Mouse (Mus musculus) myocyte (in vitro differentiated cells): ENCODE results near the gene Ppm1a.
A peak's percentile ranks its signal among the peaks of the same experiment; 100 is the strongest.

Source experiments
- MAX ChIP-seq: IDR thresholded peaks from one replicate; pipeline ENCODE4 v1.6.1; 2011; ENCODE audit warnings: low read depth, mild to moderate bottlenecking, control low read depth
- MYOD1 ChIP-seq, 3 experiments: IDR thresholded peaks; one replicate each; pipeline ENCODE4 v1.6.1; 2011; ENCODE audit warnings: control low read depth in 2 of 3, low read depth in 2 of 3, mild to moderate bottlenecking in 2 of 3, moderate library complexity in 1 of 3; ENCODE audit not compliant: insufficient read length in 2 of 3, control insufficient read depth in 1 of 3
- POLR2A ChIP-seq: IDR thresholded peaks from one replicate; pipeline ENCODE4 v1.6.1; 2011; ENCODE audit warnings: low read depth, mild to moderate bottlenecking, control low read depth, moderate library complexity; ENCODE audit not compliant: insufficient read length
- POLR2AphosphoS2 ChIP-seq: IDR thresholded peaks from one replicate; pipeline ENCODE4 v1.6.1; 2011; ENCODE audit warnings: low read depth, control low read depth; ENCODE audit not compliant: insufficient read length
- TCF12 ChIP-seq: IDR thresholded peaks from one replicate; pipeline ENCODE4 v1.6.1; 2011; ENCODE audit warnings: mild to moderate bottlenecking, control low read depth; ENCODE audit not compliant: poor library complexity, insufficient read depth, severe bottlenecking
- USF1 ChIP-seq: IDR thresholded peaks from one replicate; pipeline ENCODE4 v1.6.1; 2011; ENCODE audit warnings: low read depth, mild to moderate bottlenecking, control low read depth, moderate library complexity

DNA sequence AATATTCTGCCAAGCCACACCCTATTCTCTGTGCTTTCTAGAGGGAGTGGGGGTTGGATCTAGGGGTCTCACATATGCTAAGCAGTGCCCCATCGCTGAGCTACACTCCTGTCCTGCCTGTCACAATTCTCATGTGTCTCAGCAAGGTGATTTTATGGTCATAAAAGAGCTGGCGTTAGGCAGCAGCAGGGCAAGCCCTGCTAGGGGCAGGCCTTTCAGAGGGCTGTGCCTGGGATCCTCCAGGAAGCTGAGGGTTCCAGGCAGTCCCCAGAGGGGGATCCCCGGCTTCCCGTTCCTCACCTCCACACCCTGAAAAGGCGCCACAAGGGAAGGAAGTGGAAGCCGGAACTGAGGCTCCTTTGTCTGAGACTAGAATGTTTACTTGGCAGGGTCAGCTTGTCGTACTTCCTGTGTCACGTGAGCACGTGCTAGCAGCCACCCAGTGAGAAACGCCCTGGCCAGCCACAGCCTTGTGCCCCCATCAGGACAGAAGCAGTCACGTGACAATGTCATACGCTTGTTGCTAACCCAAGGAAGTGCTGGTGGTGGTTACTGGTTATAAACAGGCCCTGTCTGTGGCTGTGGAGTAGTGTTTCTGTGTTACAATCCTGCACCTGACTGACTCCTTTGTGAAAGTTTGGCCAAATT lies 86.8 kb downstream of the Ppm1a start:
- no peak for TF ChIP-seq POLR2A
- no peak for TF ChIP-seq TCF12
- TF ChIP-seq MAX, result no peak
- no peak for TF ChIP-seq MYOD1 (IDR thresholded peaks at IDR 0.05; ENCODE audit: control insufficient read depth in 1 of 3, insufficient read length in 2 of 3, low read depth in 2 of 3)
- peak; percentile 17 for TF ChIP-seq USF1
- TF ChIP-seq POLR2AphosphoS2, result no peak
